Mouse (Mus musculus) midbrain, postnatal 0 days (tissue): ENCODE measurements around the gene Gm10912. TPM values are rescaled to one million over a fixed set of nuclear protein-coding genes. Genes with fewer than 3 reads are reported as not detected.
"Not testable (repeated sequence)": the region's sequence is repeated elsewhere in the genome, so short reads cannot be mapped to it uniquely, and the experiment has no call there.

Source experiments
- ATAC-seq: fragments of 200-750 bp; cut with Nextera tagmentation; 2 replicates; pipeline ENCODE4 v1.8.0; 2017; ENCODE audit warnings: moderate number of reproducible peaks, mild to moderate bottlenecking, moderate TSS enrichment, moderate library complexity; ENCODE audit not compliant: low FRiP score
- DNase-seq: peaks from one replicate; pipeline ENCODE4 v3.0.0-alpha.2; 2015; ENCODE audit warnings: low spot score
- H3K27ac ChIP-seq: fragments of 300-500 bp; sonication (generic); 2 replicates; pipeline ENCODE4 v1.5.1; 2014; ENCODE audit warnings: low read depth, mild to moderate bottlenecking, low read length, mixed read lengths
- H3K27me3 ChIP-seq: fragments of 300-500 bp; sonication (generic); 2 replicates; pipeline ENCODE4 v1.6.1; 2014; ENCODE audit warnings: low read length, control low read depth, mixed read lengths; ENCODE audit not compliant: insufficient read depth
- H3K36me3 ChIP-seq: fragments of 300-500 bp; sonication (generic); 2 replicates; pipeline ENCODE4 v1.6.1; 2014; ENCODE audit warnings: low read length, control low read depth, mixed read lengths; ENCODE audit not compliant: insufficient read depth
- H3K4me1 ChIP-seq: fragments of 300-500 bp; sonication (generic); 2 replicates; pipeline ENCODE4 v1.6.1; 2014; ENCODE audit warnings: mild to moderate bottlenecking, control low read depth, antibody characterized with exemption, low read length, mixed read lengths; ENCODE audit not compliant: insufficient read depth
- H3K4me2 ChIP-seq: fragments of 300-500 bp; sonication (generic); 2 replicates; pipeline ENCODE4 v1.6.1; 2014; ENCODE audit warnings: low read depth, mild to moderate bottlenecking, low read length, mixed read lengths; ENCODE audit not compliant: poor library complexity, severe bottlenecking
- H3K4me3 ChIP-seq: fragments of 300-500 bp; sonication (generic); 2 replicates; pipeline ENCODE4 v1.5.1; 2014; ENCODE audit warnings: low read depth, mild to moderate bottlenecking, low read length, moderate library complexity
- H3K9ac ChIP-seq: fragments of 300-500 bp; sonication (generic); replicated peaks from 2 replicates; pipeline ENCODE4 v1.6.1; 2014; ENCODE audit warnings: mild to moderate bottlenecking, low read length, moderate library complexity, mixed read lengths; ENCODE audit not compliant: poor library complexity, severe bottlenecking
- H3K9me3 ChIP-seq: fragments of 300-500 bp; sonication (generic); 2 replicates; pipeline ENCODE4 v1.6.1; 2016; ENCODE audit warnings: low read length, control low read depth
- CTCF ChIP-seq: IDR thresholded peaks from 2 replicates; pipeline ENCODE4 v1.5.1; 2016; ENCODE audit warnings: antibody characterized with exemption, mild to moderate bottlenecking
- WGBS: fragments of 180-500 bp; shearing (Covaris S2); extraction: QIAGEN DNeasy Blood & Tissue Kit; methylation state at CpG from one replicate; pipeline ENCODE4 v1.1.7; 2014; 5-methylcytosine and 5-hydroxymethylcytosine counted together
- polyA plus RNA-seq: library from polyadenylated mRNA; unstranded; fragments of >200 nt; fragmentation: Nextera tagmentation; extraction: Ambion mirVana; gene quantifications from 2 replicates; pipeline ENCODE4 v1.2.1, GENCODE M21; 2015
- total RNA-seq: library from RNA; depleted of rRNA; stranded (reverse); fragments of >200 nt; gene quantifications from 2 replicates; pipeline ENCODE4 v1.2.3, GENCODE M21; 2014; rRNA removed

Gene Gm10912
- total RNA-seq, result 0.19 TPM in 1 of 2 replicates, not detected in the other
- not detected in 2 replicates for polyA plus RNA-seq

GRCm38 (mm10) chr2:104065526-104065925 is at the start of gene Gm10912:
Gm10912 (plus strand) TSS chr2:104065826.
- not testable (repeated sequence) for H3K27ac ChIP-seq, H3K9me3 ChIP-seq, H3K4me3 ChIP-seq, H3K9ac ChIP-seq, ATAC-seq, H3K4me1 ChIP-seq, H3K4me2 ChIP-seq, DNase-seq, H3K36me3 ChIP-seq, H3K27me3 ChIP-seq
- WGBS, result 95% methylated on average over 5 of the region's 6 CpGs

GRCm38 (mm10) chr2:104023096-104023495 is 42.5 kb upstream of the Gm10912 start:
- Histone ChIP-seq H3K36me3 (no peaks in the 10 kb centered on the region), H3K27ac (no peak overlapping the region), H3K27me3 (no peaks in the 10 kb centered on the region), H3K9ac (no peak overlapping the region), H3K4me1 (no peaks in the 10 kb centered on the region), H3K4me3 (no peak overlapping the region), H3K9me3 (no peaks in the 10 kb centered on the region), H3K4me2 (no peak overlapping the region)
- no peak for TF ChIP-seq CTCF
- ATAC-seq, result no peak
- WGBS, result 72% methylated on average over 7 of the region's 7 CpGs
- no peak for DNase-seq

GRCm38 (mm10) chr2:104024656-104025055 is 41.0 kb upstream of the Gm10912 start:
- ATAC-seq (no peak), DNase-seq (no peak)
- no peak overlapping the region for H3K4me3 ChIP-seq
- no peaks in the 10 kb centered on the region for H3K9me3 ChIP-seq
- TF ChIP-seq CTCF, result no peak
- no peaks in the 10 kb centered on the region for H3K36me3 ChIP-seq
- H3K9ac ChIP-seq, result no peak overlapping the region
- 88% methylated on average over 4 of the region's 4 CpGs for WGBS
- no peak overlapping the region for H3K27ac ChIP-seq
- no peak overlapping the region for H3K4me2 ChIP-seq
- H3K4me1 ChIP-seq, result peaks cover 6% of the 10 kb centered on the region
- no peaks in the 10 kb centered on the region for H3K27me3 ChIP-seq

- TF ChIP-seq CTCF, result no peak; the same call in 1 of the 2 replicates
- DNase-seq (peak; percentile 77), ATAC-seq (peak; percentile 94)
- peak within 1 kb of the TSS; percentile 98 for H3K9ac ChIP-seq
- no peaks in the 10 kb centered on the region for H3K27me3 ChIP-seq
- peak within 1 kb of the TSS; percentile 66 for H3K4me3 ChIP-seq
- peak within 1 kb of the TSS; percentile 82 for H3K27ac ChIP-seq
- H3K4me1 ChIP-seq, result peaks cover 7% of the 10 kb centered on the region
- H3K4me2 ChIP-seq, result peak within 1 kb of the TSS; percentile 67
- peaks cover 4% of the 10 kb centered on the region; the same call in 1 of the 2 replicates for H3K36me3 ChIP-seq
- WGBS, result under 1% methylated on average over 28 of the region's 44 CpGs
- no peaks in the 10 kb centered on the region for H3K9me3 ChIP-seq
Measured at GRCm38 (mm10) chr2:104027458-104028138, 38.0 kb upstream of the Gm10912 start, which contains the start of gene Fbxo3. Fbxo3 (plus strand) TSS chr2:104027721.

GRCm38 (mm10) chr2:104028139-104028723 is 37.4 kb upstream of the Gm10912 start, which contains the start of gene 4931422A03Rik:
4931422A03Rik (minus strand) TSS chr2:104028361.
- H3K27me3 ChIP-seq, result no peaks in the 10 kb centered on the region
- peak; percentile 77 for ATAC-seq
- H3K4me3 ChIP-seq, result peak within 1 kb of the TSS; percentile 66
- DNase-seq, result peak; percentile 12
- H3K27ac ChIP-seq, result peak within 1 kb of the TSS; percentile 82
- H3K36me3 ChIP-seq, result peaks cover 4% of the 10 kb centered on the region; the same call in 1 of the 2 replicates
- 1% methylated on average over 30 of the region's 32 CpGs for WGBS
- TF ChIP-seq CTCF, result no peak
- no peaks in the 10 kb centered on the region for H3K9me3 ChIP-seq
- peak within 1 kb of the TSS; percentile 98 for H3K9ac ChIP-seq
- peak within 1 kb of the TSS; percentile 67 for H3K4me2 ChIP-seq
- peaks cover 7% of the 10 kb centered on the region for H3K4me1 ChIP-seq

GRCm38 (mm10) chr2:104029074-104029473 is 36.6 kb upstream of the Gm10912 start:
- 74% methylated on average over 2 of the region's 2 CpGs for WGBS
- Histone ChIP-seq H3K4me3 (peak overlapping the region; percentile 66), H3K27me3 (no peaks in the 10 kb centered on the region), H3K36me3 (peaks cover 10% of the 10 kb centered on the region), H3K27ac (no peak overlapping the region), H3K9me3 (no peaks in the 10 kb centered on the region), H3K4me2 (peak overlapping the region; percentile 67), H3K9ac (peak overlapping the region; percentile 98; the same call in 1 of the 2 replicates), H3K4me1 (peaks cover 7% of the 10 kb centered on the region)
- TF ChIP-seq CTCF, result no peak
- no peak for ATAC-seq
- no peak for DNase-seq
